Mouse (Mus musculus) urinary bladder, postnatal 25 days (tissue): ENCODE measurements around the gene Tdrd5.
"Not testable (repeated sequence)": the region's sequence is repeated elsewhere in the genome, so short reads cannot be mapped to it uniquely, and the experiment has no call there.

Source experiments
- DNase-seq: peaks from one replicate; pipeline ENCODE4 v3.0.0; 2022; ENCODE audit warnings: low spot score

Gene Tdrd5

GRCm38 (mm10) chr1:156254866-156255265, 48.6 kb downstream of the Tdrd5 start:
- no peak for DNase-seq

- not testable (repeated sequence) for DNase-seq
Measured at GRCm38 (mm10) chr1:156251096-156251495, 52.4 kb downstream of the Tdrd5 start.

GRCm38 (mm10) chr1:156247893-156248292, 55.6 kb downstream of the Tdrd5 start:
- DNase-seq: no peak

- peak; percentile 46 for DNase-seq
Measured at GRCm38 (mm10) chr1:156241713-156242348, 61.6 kb downstream of the Tdrd5 start.

- DNase-seq: no peak
Measured at GRCm38 (mm10) chr1:156241035-156241434, 62.4 kb downstream of the Tdrd5 start.

- no peak for DNase-seq
Measured at GRCm38 (mm10) chr1:156231122-156231521, 72.3 kb downstream of the Tdrd5 start.

- DNase-seq: no peak
Measured at GRCm38 (mm10) chr1:156230339-156231089, 73.0 kb downstream of the Tdrd5 start.

- DNase-seq: peak; percentile 41
Measured at GRCm38 (mm10) chr1:156229448-156229847, 74.0 kb downstream of the Tdrd5 start.

GRCm38 (mm10) chr1:156228728-156229127, 74.7 kb downstream of the Tdrd5 start:
- no peak for DNase-seq

GRCm38 (mm10) chr1:156226903-156227302, 76.6 kb downstream of the Tdrd5 start:
- DNase-seq: no peak

GRCm38 (mm10) chr1:156222205-156223000, 81.1 kb downstream of the Tdrd5 start:
- no peak for DNase-seq

- no peak for DNase-seq
Measured at GRCm38 (mm10) chr1:156221327-156221726, 82.1 kb downstream of the Tdrd5 start.

GRCm38 (mm10) chr1:156218573-156218972, 84.9 kb downstream of the Tdrd5 start:
- DNase-seq: no peak

GRCm38 (mm10) chr1:156217941-156218340, 85.5 kb downstream of the Tdrd5 start:
- no peak for DNase-seq

GRCm38 (mm10) chr1:156217393-156217792, 86.1 kb downstream of the Tdrd5 start:
- DNase-seq: no peak

GRCm38 (mm10) chr1:156216249-156216648, 87.2 kb downstream of the Tdrd5 start:
- DNase-seq: no peak

GRCm38 (mm10) chr1:156214651-156215050, 88.8 kb downstream of the Tdrd5 start:
- DNase-seq: no peak

GRCm38 (mm10) chr1:156212923-156213322, 90.5 kb downstream of the Tdrd5 start:
- DNase-seq: no peak

- no peak for DNase-seq
Measured at GRCm38 (mm10) chr1:156211809-156212317, 91.6 kb downstream of the Tdrd5 start.
